Mouse (Mus musculus) lung, embryonic 16.5 days (tissue): ENCODE results near the gene Dxo. TPM values are rescaled to one million over a fixed set of nuclear protein-coding genes. Genes with fewer than 3 reads are reported as not detected.

Source experiments
- ATAC-seq: fragments of 200-750 bp; cut with Nextera tagmentation; 2 replicates; pipeline ENCODE4 v1.8.0; 2017; ENCODE audit warnings: low read depth, mild to moderate bottlenecking, moderate library complexity
- H3K27ac ChIP-seq: fragments of 300-500 bp; sonication (generic); 2 replicates; pipeline ENCODE4 v1.5.1; 2014; ENCODE audit warnings: mild to moderate bottlenecking, control low read depth, low read length
- H3K27me3 ChIP-seq: fragments of 300-500 bp; sonication (generic); 2 replicates; pipeline ENCODE4 v1.6.1; 2014; ENCODE audit warnings: low read depth, low read length, mixed read lengths; ENCODE audit not compliant: control insufficient read depth, insufficient read depth
- H3K36me3 ChIP-seq: fragments of 300-500 bp; sonication (generic); 2 replicates; pipeline ENCODE4 v1.6.1; 2014; ENCODE audit warnings: low read length; ENCODE audit not compliant: control insufficient read depth, insufficient read depth
- H3K4me1 ChIP-seq: fragments of 300-500 bp; sonication (generic); replicated peaks from 2 replicates; pipeline ENCODE4 v1.6.1; 2014; ENCODE audit warnings: low read length, mixed read lengths; ENCODE audit not compliant: control insufficient read depth, insufficient read depth
- H3K4me2 ChIP-seq: fragments of 300-500 bp; sonication (generic); 2 replicates; pipeline ENCODE4 v1.6.1; 2014; ENCODE audit warnings: low read depth, low read length, control low read depth
- H3K4me3 ChIP-seq: fragments of 300-500 bp; sonication (generic); 2 replicates; pipeline ENCODE4 v1.5.1; 2014; ENCODE audit warnings: mild to moderate bottlenecking, low read length, control low read depth
- H3K9ac ChIP-seq: fragments of 300-500 bp; sonication (generic); 2 replicates; pipeline ENCODE4 v1.6.1; 2014; ENCODE audit warnings: low read length, control low read depth
- H3K9me3 ChIP-seq: fragments of 300-500 bp; sonication (generic); 2 replicates; pipeline ENCODE4 v1.6.1; 2016; ENCODE audit warnings: low read length; ENCODE audit not compliant: control insufficient read depth
- WGBS: fragments of 180-500 bp; shearing (Covaris S2); extraction: QIAGEN DNeasy Blood & Tissue Kit; methylation state at CpG from one replicate; pipeline ENCODE4 v1.1.7; 2014; 5-methylcytosine and 5-hydroxymethylcytosine counted together
- microRNA-seq: library from miRNA; unstranded; fragments of <30 nt; microRNA quantifications from one replicate; pipeline ENCODE4, GENCODE M21; 2016
- polyA plus RNA-seq: library from polyadenylated mRNA; unstranded; fragments of >200 nt; fragmentation: Nextera tagmentation; extraction: Ambion mirVana; gene quantifications from 2 replicates; pipeline ENCODE4 v1.2.1, GENCODE M21; 2015

Dxo gene
- polyA plus RNA-seq, 1 experiment from 2014 or later = 65.0 TPM

- Histone ChIP-seq H3K9ac (no peak overlapping the region), H3K27ac (no peak overlapping the region), H3K27me3 (no peaks in the 10 kb centered on the region), H3K4me2 (no peak overlapping the region), H3K36me3 (no peaks in the 10 kb centered on the region), H3K4me1 (no peaks in the 10 kb centered on the region), H3K9me3 (no peaks in the 10 kb centered on the region), H3K4me3 (no peak overlapping the region)
- no peak for ATAC-seq
- WGBS = 82% methylated on average over 5 of the region's 5 CpGs
These were observed 51.1 kb downstream of the Dxo start for GRCm38 (mm10) chr17:34887942-34888341.

Small RNA genes within 50 kb of the gene (microRNA-seq; reads per million reads assigned to microRNA genes)
- gene Mir6970 (not detected), gene Mir6971 (2.8 reads per million, percentile 7 among the genes with 10 or more reads in this experiment), gene Mir6972 (not detected)

Other genes starting within 250 kb of the Dxo start
- 15.4 and 18.3 TPM in 2 replicates for gene Gpsm3, start 247.2 kb upstream of the Dxo start, polyA plus RNA-seq
- gene Pbx2, start 245.8 kb upstream of the Dxo start, polyA plus RNA-seq = 8.5 and 11.4 TPM in 2 replicates
- gene Ager, start 239.2 kb upstream of the Dxo start, polyA plus RNA-seq = 379 and 478 TPM in 2 replicates
- gene Rnf5, start 233.3 kb upstream of the Dxo start, polyA plus RNA-seq = 128 and 129 TPM in 2 replicates
- gene Agpat1, start 232.8 kb upstream of the Dxo start, polyA plus RNA-seq = 52.1 and 56.0 TPM in 2 replicates
- gene Egfl8, start 221.0 kb upstream of the Dxo start, polyA plus RNA-seq = 3.8 and 4.7 TPM in 2 replicates
- gene Ppt2, start 208.5 kb upstream of the Dxo start, polyA plus RNA-seq = 21.0 and 23.9 TPM in 2 replicates
- gene Prrt1, start 207.5 kb upstream of the Dxo start, polyA plus RNA-seq = 0.13 and 0.53 TPM in 2 replicates
- 15.2 and 17.5 TPM in 2 replicates for gene Fkbpl, start 192.3 kb upstream of the Dxo start, polyA plus RNA-seq
- 77.5 and 80.0 TPM in 2 replicates for gene Atf6b, start 189.9 kb upstream of the Dxo start, polyA plus RNA-seq
- gene Tnxb, start 166.5 kb upstream of the Dxo start, polyA plus RNA-seq = 0.62 and 1.1 TPM in 2 replicates
- 0.14 and 0.70 TPM in 2 replicates for gene C4b, start 93.1 kb upstream of the Dxo start, polyA plus RNA-seq
- gene Cyp21a1, start 32.5 kb upstream of the Dxo start, polyA plus RNA-seq = not detected in 2 replicates
- gene Stk19, start 74 bp upstream of the Dxo start, polyA plus RNA-seq = 30.7 and 31.2 TPM in 2 replicates
- gene Skiv2l, start 13.2 kb downstream of the Dxo start, polyA plus RNA-seq = 47.8 and 49.9 TPM in 2 replicates
- 94.4 and 96.0 TPM in 2 replicates for gene Nelfe, start 13.4 kb downstream of the Dxo start, polyA plus RNA-seq
- gene Cfb, start 25.5 kb downstream of the Dxo start, polyA plus RNA-seq = 1.8 and 7.3 TPM in 2 replicates
- gene Zbtb12, start 42.5 kb downstream of the Dxo start, polyA plus RNA-seq = 2.3 and 2.5 TPM in 2 replicates
- not detected in 2 replicates for gene Gm20547, start 45.0 kb downstream of the Dxo start, polyA plus RNA-seq
- gene C2, start 61.2 kb downstream of the Dxo start, polyA plus RNA-seq = 3.2 and 4.8 TPM in 2 replicates
- 58.2 and 62.2 TPM in 2 replicates for gene Ehmt2, start 61.5 kb downstream of the Dxo start, polyA plus RNA-seq
- 1.5 and 1.9 TPM in 2 replicates for gene Slc44a4, start 77.4 kb downstream of the Dxo start, polyA plus RNA-seq
- 19.0 and 20.4 TPM in 2 replicates for gene Neu1, start 94.2 kb downstream of the Dxo start, polyA plus RNA-seq
- 0.10 and 0.19 TPM in 2 replicates for gene Hspa1b, start 122.2 kb downstream of the Dxo start, polyA plus RNA-seq
- gene Gm20481, start 132.9 kb downstream of the Dxo start, polyA plus RNA-seq = 1.2 TPM in 1 of 2 replicates, not detected in the other
- 4.4 and 4.8 TPM in 2 replicates for gene Hspa1a, start 135.1 kb downstream of the Dxo start, polyA plus RNA-seq
- gene Hspa1l, start 135.7 kb downstream of the Dxo start, polyA plus RNA-seq = 0.55 and 0.65 TPM in 2 replicates
- 178 and 189 TPM in 2 replicates for gene Lsm2, start 144.8 kb downstream of the Dxo start, polyA plus RNA-seq
- 88.0 and 96.2 TPM in 2 replicates for gene Vars, start 164.0 kb downstream of the Dxo start, polyA plus RNA-seq
- gene Vwa7, start 179.6 kb downstream of the Dxo start, polyA plus RNA-seq = 0.14 and 0.25 TPM in 2 replicates
- gene Sapcd1, start 191.0 kb downstream of the Dxo start, polyA plus RNA-seq = 4.3 and 4.6 TPM in 2 replicates
- gene Msh5, start 209.7 kb downstream of the Dxo start, polyA plus RNA-seq = 4.7 and 4.9 TPM in 2 replicates
- gene Clic1, start 212.9 kb downstream of the Dxo start, polyA plus RNA-seq = 298 and 322 TPM in 2 replicates
- gene Ddah2, start 222.0 kb downstream of the Dxo start, polyA plus RNA-seq = 305 and 309 TPM in 2 replicates
- 0.53 and 0.97 TPM in 2 replicates for gene Ly6g6c, start 228.4 kb downstream of the Dxo start, polyA plus RNA-seq
- gene Mpig6b, start 229.2 kb downstream of the Dxo start, polyA plus RNA-seq = 1.1 and 1.2 TPM in 2 replicates
- 1.8 and 2.3 TPM in 2 replicates for gene Ly6g6e, start 239.9 kb downstream of the Dxo start, polyA plus RNA-seq
- gene Ly6g6d, start 241.0 kb downstream of the Dxo start, polyA plus RNA-seq = 7.0 and 9.0 TPM in 2 replicates
- 0.31 and 0.79 TPM in 2 replicates for gene Ly6g6f, start 248.6 kb downstream of the Dxo start, polyA plus RNA-seq